Mouse (Mus musculus) MEL (cell line): ENCODE measurements around the gene Cse1l. TPM values are rescaled to one million over a fixed set of nuclear protein-coding genes. Genes with fewer than 3 reads are reported as not detected.

Experiments used
- DNase-seq: peaks from one replicate; pipeline ENCODE4 v3.0.0; 2011; ENCODE audit warnings: low read depth, low spot score
- H3K27ac ChIP-seq: 2 replicates; pipeline ENCODE4 v1.5.1; 2012; ENCODE audit warnings: low read depth, mild to moderate bottlenecking, control low read depth, low read length, moderate library complexity; ENCODE audit not compliant: control insufficient read depth
- H3K27me3 ChIP-seq, 2 experiments: fragments of 150-350 bp in 1 of 2; sonication (generic) in 1 of 2; 2 replicates each; pipeline ENCODE4 v1.6.1; 2012; ENCODE audit warnings: low read length in 2 of 2, mild to moderate bottlenecking in 2 of 2, improper control_type of control experiment in 1 of 2, moderate library complexity in 1 of 2; ENCODE audit not compliant: insufficient read depth in 2 of 2, control insufficient read depth in 1 of 2
- H3K36me3 ChIP-seq, 2 experiments: 2 replicates each; pipeline ENCODE4 v1.6.1; 2012 to 2014; ENCODE audit warnings: low read length in 2 of 2, improper control_type of control experiment in 1 of 2, inconsistent platforms in 1 of 2, mild to moderate bottlenecking in 1 of 2; ENCODE audit not compliant: insufficient read depth in 2 of 2, control insufficient read depth in 1 of 2
- H3K4me1 ChIP-seq, 2 experiments: fragments of 150-350 bp in 1 of 2; sonication (generic) in 1 of 2; 2 replicates each; pipeline ENCODE4 v1.6.1; 2012; ENCODE audit warnings: low read length in 2 of 2, improper control_type of control experiment in 1 of 2, mild to moderate bottlenecking in 1 of 2; ENCODE audit not compliant: insufficient read depth in 2 of 2, control insufficient read depth in 1 of 2
- H3K4me3 ChIP-seq, 2 experiments: fragments of 150-350 bp in 1 of 2; sonication (generic) in 1 of 2; 2 replicates each; pipeline ENCODE4 v1.5.1; 2012; ENCODE audit warnings: low read depth in 2 of 2, low read length in 2 of 2, mild to moderate bottlenecking in 2 of 2, moderate library complexity in 2 of 2, control low read depth in 1 of 2, improper control_type of control experiment in 1 of 2; ENCODE audit not compliant: control insufficient read depth in 1 of 2, insufficient read depth in 1 of 2
- H3K79me2 ChIP-seq: 2 replicates; pipeline ENCODE4 v1.6.1; 2012; ENCODE audit warnings: mild to moderate bottlenecking, low read length, moderate library complexity; ENCODE audit not compliant: control insufficient read depth, poor library complexity, insufficient read depth
- H3K9ac ChIP-seq: 2 replicates; pipeline ENCODE4 v1.6.1; 2012; ENCODE audit warnings: low read depth, mild to moderate bottlenecking, control low read depth, low read length, moderate library complexity; ENCODE audit not compliant: control insufficient read depth, poor library complexity, severe bottlenecking
- H3K9me3 ChIP-seq: fragments of 150-350 bp; sonication (generic); replicated peaks from 2 replicates; pipeline ENCODE4 v1.6.1; 2012; ENCODE audit warnings: mild to moderate bottlenecking, low read length, improper control_type of control experiment, moderate library complexity; ENCODE audit not compliant: insufficient read depth
- BHLHE40 ChIP-seq: IDR thresholded peaks from 2 replicates; pipeline ENCODE4 v1.6.1; 2012; ENCODE audit warnings: low read depth, mild to moderate bottlenecking, inconsistent platforms, low read length, improper control_type of control experiment, borderline replicate concordance
- CTCF ChIP-seq, 3 experiments: IDR thresholded peaks in 2 of 3; conservative IDR thresholded peaks in 1 of 3; 2 replicates each; pipeline ENCODE4 v1.5.1; 2011 to 2012; ENCODE audit warnings: low read length in 3 of 3, low read depth in 2 of 3, mild to moderate bottlenecking in 2 of 3, improper control_type of control experiment in 1 of 3, inconsistent platforms in 1 of 3, mixed read lengths in 1 of 3, moderate library complexity in 1 of 3; ENCODE audit not compliant: control insufficient read depth in 1 of 3, insufficient read depth in 1 of 3, poor library complexity in 1 of 3, severe bottlenecking in 1 of 3
- ETS1 ChIP-seq: IDR thresholded peaks from 2 replicates; pipeline ENCODE4 v1.6.1; 2012; ENCODE audit warnings: low read depth, mild to moderate bottlenecking, inconsistent platforms, low read length, improper control_type of control experiment, moderate library complexity
- GABPA ChIP-seq: IDR thresholded peaks from 2 replicates; pipeline ENCODE4 v1.6.1; 2012; ENCODE audit warnings: low read depth, mild to moderate bottlenecking, inconsistent platforms, low read length, improper control_type of control experiment, moderate library complexity
- GATA1 ChIP-seq: IDR thresholded peaks from 2 replicates; pipeline ENCODE4 v1.6.1; 2011; ENCODE audit warnings: low read depth, low read length, improper control_type of control experiment
- HCFC1 ChIP-seq: IDR thresholded peaks from 2 replicates; pipeline ENCODE4 v1.6.1; 2012; ENCODE audit warnings: low read depth, mild to moderate bottlenecking, inconsistent platforms, low read length, improper control_type of control experiment, moderate library complexity
- JUND ChIP-seq: IDR thresholded peaks from 2 replicates; pipeline ENCODE4 v1.6.1; 2011; ENCODE audit warnings: low read depth, mild to moderate bottlenecking, improper control_type of control experiment, low read length
- MAFK ChIP-seq: IDR thresholded peaks from 2 replicates; pipeline ENCODE4 v1.6.1; 2011; ENCODE audit warnings: low read depth, mild to moderate bottlenecking, low read length, improper control_type of control experiment, borderline replicate concordance
- MYB ChIP-seq: IDR thresholded peaks from 2 replicates; pipeline ENCODE4 v1.6.1; 2011; ENCODE audit warnings: mild to moderate bottlenecking, low read depth, low read length, improper control_type of control experiment
- NELFE ChIP-seq: IDR thresholded peaks from 2 replicates; pipeline ENCODE4 v1.6.1; 2011; ENCODE audit warnings: low read depth, low read length, improper control_type of control experiment
- NRF1 ChIP-seq: IDR thresholded peaks from 2 replicates; pipeline ENCODE4 v1.6.1; 2014; ENCODE audit warnings: low read depth, mild to moderate bottlenecking, inconsistent platforms, low read length, improper control_type of control experiment, moderate library complexity; ENCODE audit not compliant: poor library complexity, insufficient read depth, severe bottlenecking
- RCOR1 ChIP-seq: IDR thresholded peaks from 2 replicates; pipeline ENCODE4 v1.6.1; 2012; ENCODE audit warnings: low read depth, mild to moderate bottlenecking, inconsistent platforms, low read length, improper control_type of control experiment
- SIN3A ChIP-seq: IDR thresholded peaks from 2 replicates; pipeline ENCODE4 v1.6.1; 2012; ENCODE audit warnings: low read length, improper control_type of control experiment, inconsistent platforms
- TBP ChIP-seq: IDR thresholded peaks from 2 replicates; pipeline ENCODE4 v1.8.0; 2011; ENCODE audit warnings: low read depth, low read length, improper control_type of control experiment
- TCF12 ChIP-seq: IDR thresholded peaks from 2 replicates; pipeline ENCODE4 v1.6.1; 2014; ENCODE audit warnings: low read depth, mild to moderate bottlenecking, inconsistent platforms, low read length, improper control_type of control experiment, moderate library complexity
- USF1 ChIP-seq: IDR thresholded peaks from 2 replicates; pipeline ENCODE4 v1.6.1; 2014; ENCODE audit warnings: low read depth, mild to moderate bottlenecking, inconsistent platforms, low read length, improper control_type of control experiment, moderate library complexity
- ZNF384 ChIP-seq: IDR thresholded peaks from 2 replicates; pipeline ENCODE4 v1.6.1; 2012; ENCODE audit warnings: low read depth, mild to moderate bottlenecking, inconsistent platforms, low read length, improper control_type of control experiment
- polyA plus RNA-seq, 2 experiments: library from polyadenylated mRNA; stranded (reverse) in 1 of 2; unstranded in 1 of 2; fragments of >175 nt in 1 of 2; fragments of >200 nt in 1 of 2; gene quantifications; 2 replicates each; pipeline versions ENCODE4 v1.2.1 to v1.2.4; 2012; ENCODE audit warnings: low replicate concordance in 2 of 2, low read depth in 1 of 2; ENCODE audit not compliant: insufficient read length in 2 of 2, insufficient read depth in 1 of 2, missing spikeins in 1 of 2
- total RNA-seq: library from RNA; depleted of rRNA; stranded (reverse); fragments of 300-350 nt; gene quantifications from 2 replicates; pipeline ENCODE4 v1.2.3, GENCODE M21; 2012

Gene Cse1l
- total and polyA plus RNA-seq, 3 experiments, result 87.0 to 133 (median 93.3) TPM

- H3K4me1 ChIP-seq, result peaks cover 0 to 16% of the 10 kb centered on the region in 2 experiments; a peak in 2 of 4 replicates
- TF ChIP-seq GATA1 (no peak), JUND (no peak), RCOR1 (no peak), BHLHE40 (no peak), CTCF (IDR thresholded peaks at IDR 0.05 in 2 of 3, conservative IDR thresholded peaks at IDR 0.05 in 1 of 3; ENCODE audit: control insufficient read depth in 1 of 3, insufficient read depth in 1 of 3, low read depth in 2 of 3, low read length in 3 of 3, poor library complexity in 1 of 3, severe bottlenecking in 1 of 3) (no peak), TBP (no peak), MYB (no peak), MAFK (no peak), ETS1 (no peak), TCF12 (no peak), USF1 (no peak), GABPA (no peak), HCFC1 (no peak)
- TF ChIP-seq, all 39 proteins: peak for 0
- peak; percentile 50 for DNase-seq
- H3K27ac ChIP-seq, result no peak overlapping the region
- peaks cover 44% of the 10 kb centered on the region for H3K79me2 ChIP-seq
- H3K36me3 ChIP-seq, result peaks cover 2 to 12% of the 10 kb centered on the region in 2 experiments; a peak in 3 of 4 replicates
- H3K9me3 ChIP-seq, result no peaks in the 10 kb centered on the region
- no peak overlapping the region for H3K4me3 ChIP-seq
- H3K9ac ChIP-seq, result no peak overlapping the region
- no peaks in the 10 kb centered on the region for H3K27me3 ChIP-seq
Observed at GRCm38 (mm10) chr2:166976356-166976755, 70.5 kb downstream of the Cse1l start.

GRCm38 (mm10) chr2:166977490-166977889 is 71.7 kb downstream of the Cse1l start:
- H3K79me2 ChIP-seq, result peaks cover 51% of the 10 kb centered on the region
- no peak for DNase-seq
- no peaks in the 10 kb centered on the region for H3K9me3 ChIP-seq
- TF ChIP-seq NELFE, result no peak
- no peak for TF ChIP-seq TCF12
- H3K9ac ChIP-seq, result no peak overlapping the region
- H3K4me1 ChIP-seq, result peaks cover 0 to 16% of the 10 kb centered on the region in 2 experiments; a peak in 2 of 4 replicates
- H3K36me3 ChIP-seq, result peaks cover 2 to 12% of the 10 kb centered on the region in 2 experiments; a peak in 3 of 4 replicates
- no peaks in the 10 kb centered on the region for H3K27me3 ChIP-seq
- no peak overlapping the region for H3K27ac ChIP-seq
- no peak overlapping the region for H3K4me3 ChIP-seq

- Histone ChIP-seq H3K79me2 (peaks cover 53% of the 10 kb centered on the region), H3K36me3 (peaks cover 2 to 12% of the 10 kb centered on the region in 2 experiments; a peak in 3 of 4 replicates), H3K4me1 (peaks cover 0 to 16% of the 10 kb centered on the region in 2 experiments; a peak in 2 of 4 replicates)
Observed at GRCm38 (mm10) chr2:166980161-166980560, 74.3 kb downstream of the Cse1l start.

More at GRCm38 (mm10) chr2:166980161-166980560, 74.3 kb downstream of the Cse1l start:
- Histone ChIP-seq H3K4me3 (no peak overlapping the region), H3K27me3 (no peaks in the 10 kb centered on the region), H3K27ac (peak overlapping the region; percentile 3; the same call in 1 of the 2 replicates), H3K9ac (no peak overlapping the region), H3K9me3 (no peaks in the 10 kb centered on the region)
- peak; percentile 73 for DNase-seq
- TF ChIP-seq ZNF384 (peak; percentile 61), NRF1 (no peak), SIN3A (no peak)
